Mouse (Mus musculus): ENCODE data around the gene Crabp2.
A peak's percentile ranks its signal among the peaks of the same experiment; 100 is the strongest.

Crabp2 gene

DNA sequence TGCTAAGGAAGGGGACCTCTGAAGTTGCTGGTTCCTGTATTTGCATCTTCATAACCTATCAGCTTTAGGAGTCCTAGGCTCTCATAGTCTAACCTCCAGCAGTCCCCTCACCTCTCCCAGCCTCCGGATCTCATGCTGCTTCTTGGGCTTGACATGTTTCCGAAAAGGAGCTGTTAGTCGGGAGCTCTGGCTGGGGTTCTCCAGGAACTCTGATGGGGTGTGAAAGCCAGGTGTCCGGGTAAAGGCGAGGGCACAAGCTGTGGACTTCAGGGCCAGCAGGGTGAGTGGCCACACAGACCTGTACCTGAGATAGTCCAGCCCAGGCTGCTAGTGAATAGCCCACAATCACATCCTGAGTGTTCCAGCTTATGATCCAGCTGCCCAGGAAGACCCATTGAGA is 21.0 kb upstream of the Crabp2 start:
- DNase-seq (ENCODE audit: low spot score in 2 of 2) = no peak

DNA sequence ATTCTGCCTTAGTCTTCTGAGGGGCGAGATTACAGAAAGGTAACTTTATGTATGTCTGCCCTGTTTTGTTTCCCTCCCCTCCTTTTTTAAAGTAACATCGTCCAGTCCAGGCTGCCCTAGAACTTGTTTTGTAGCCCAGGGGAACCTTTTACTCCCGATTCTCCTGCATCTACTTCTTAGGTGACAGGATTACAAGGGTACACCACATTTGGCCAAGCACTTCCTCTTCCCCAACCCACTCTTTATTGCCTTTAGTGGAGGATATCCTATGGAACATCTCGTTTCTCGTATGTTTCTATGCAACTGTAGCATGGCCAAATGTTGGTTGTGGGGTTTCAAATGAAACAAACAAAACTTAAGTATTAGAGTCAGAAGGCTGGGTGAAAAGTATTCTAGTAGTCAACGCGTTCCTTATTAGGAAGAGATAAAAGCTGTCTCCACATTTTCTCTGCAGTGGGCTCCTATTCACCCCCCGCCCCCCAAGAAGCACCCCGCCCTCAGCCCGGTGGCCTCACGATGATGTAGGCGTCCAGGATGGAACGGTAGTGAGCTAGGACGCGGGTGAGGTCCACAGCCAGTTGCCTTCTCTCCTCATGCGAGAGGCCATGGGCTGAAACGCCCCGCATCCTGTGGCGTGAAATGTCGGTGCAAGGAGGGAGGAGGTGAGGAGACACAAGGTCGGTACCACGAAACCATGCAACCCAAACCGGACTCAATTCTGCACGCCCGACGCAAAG is 19.0 kb upstream of the Crabp2 start:
- no peak for DNase-seq (ENCODE audit: low spot score in 2 of 2)

DNA sequence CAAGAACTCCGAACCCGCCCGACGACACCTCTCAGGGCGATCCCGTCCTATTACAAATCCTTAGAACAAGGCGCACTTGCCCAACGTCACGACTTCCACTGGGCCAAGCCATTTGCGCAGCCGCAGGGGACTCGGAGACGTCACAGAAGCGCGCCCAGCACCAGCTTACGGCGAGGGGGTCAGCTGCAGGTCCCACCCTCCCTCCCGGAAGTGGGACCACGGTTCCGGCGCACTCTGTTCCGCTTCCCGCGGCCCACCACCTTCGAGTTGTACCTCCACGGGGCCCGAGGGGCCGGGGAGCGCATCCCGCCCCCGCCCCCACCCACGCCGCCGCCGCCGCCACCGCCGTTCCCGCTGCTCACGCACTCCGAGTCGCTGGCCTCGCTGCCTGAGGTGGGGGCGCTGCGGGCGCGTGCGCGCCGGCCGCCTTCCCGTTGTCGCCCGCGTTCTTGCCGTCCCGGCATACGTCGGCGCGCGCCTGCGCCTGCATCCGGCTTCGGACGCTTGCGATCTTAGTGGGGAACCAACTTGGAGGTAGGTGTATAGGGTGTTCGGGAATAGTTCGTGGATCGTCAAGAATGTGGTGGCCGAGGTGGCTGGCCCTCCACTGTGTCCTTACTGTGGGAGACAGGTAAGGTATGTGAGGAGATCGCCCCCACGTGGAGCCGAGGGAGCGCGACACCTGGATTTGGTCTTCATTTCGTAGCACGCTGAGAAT is 18.2 kb upstream of the Crabp2 start, which contains the start of the genes Isg20l2 and Rrnad1:
Isg20l2 (plus strand) TSS at position 237 of the 718 bp plus-strand sequence.
Rrnad1 (minus strand) TSS at position 640 of the 718 bp plus-strand sequence.
- DNase-seq (ENCODE audit: low spot score in 2 of 2) = peak; percentile 95 to 96

DNA sequence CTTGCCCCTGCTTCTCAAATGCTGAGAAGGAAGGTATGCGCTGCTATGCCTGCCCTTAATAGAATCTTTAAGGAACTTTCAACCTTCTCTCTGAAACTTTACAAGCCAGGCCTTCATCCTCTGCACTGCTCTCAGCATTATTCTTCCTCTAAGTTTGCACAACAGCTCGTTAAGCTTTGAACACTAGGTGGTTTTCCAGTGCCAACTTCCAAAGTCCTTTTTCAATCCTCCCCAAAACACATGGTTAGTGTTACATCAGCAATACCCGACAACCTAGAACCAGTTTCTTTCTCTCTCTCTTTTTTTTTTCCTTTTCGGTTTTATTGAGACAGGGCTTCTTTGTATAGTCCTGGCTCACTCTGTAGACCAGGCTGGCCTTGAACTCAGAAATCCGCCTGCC is 14.4 kb upstream of the Crabp2 start:
- no peak for DNase-seq (ENCODE audit: low spot score in 2 of 2)

DNA sequence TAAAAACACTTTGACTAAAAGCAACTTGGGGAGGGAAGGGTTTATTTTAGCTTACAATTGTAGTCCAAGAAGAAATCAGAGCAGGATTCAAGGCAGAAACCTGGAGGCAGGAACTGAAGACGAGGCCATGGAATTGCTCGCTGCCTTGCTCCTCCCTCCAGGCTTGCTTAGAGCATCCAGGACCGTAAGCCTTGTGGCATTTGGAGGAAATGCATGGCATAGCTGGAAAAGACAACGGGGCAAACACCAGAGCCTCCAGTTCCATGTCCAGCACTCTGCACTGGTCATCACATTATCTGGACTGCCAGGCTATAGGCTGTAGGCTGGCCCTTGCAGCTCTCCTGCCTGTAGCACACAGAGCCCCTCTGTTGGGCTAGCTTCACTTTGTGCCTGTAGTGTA is 14.0 kb upstream of the Crabp2 start:
- DNase-seq (ENCODE audit: low spot score in 2 of 2) = no peak

DNA sequence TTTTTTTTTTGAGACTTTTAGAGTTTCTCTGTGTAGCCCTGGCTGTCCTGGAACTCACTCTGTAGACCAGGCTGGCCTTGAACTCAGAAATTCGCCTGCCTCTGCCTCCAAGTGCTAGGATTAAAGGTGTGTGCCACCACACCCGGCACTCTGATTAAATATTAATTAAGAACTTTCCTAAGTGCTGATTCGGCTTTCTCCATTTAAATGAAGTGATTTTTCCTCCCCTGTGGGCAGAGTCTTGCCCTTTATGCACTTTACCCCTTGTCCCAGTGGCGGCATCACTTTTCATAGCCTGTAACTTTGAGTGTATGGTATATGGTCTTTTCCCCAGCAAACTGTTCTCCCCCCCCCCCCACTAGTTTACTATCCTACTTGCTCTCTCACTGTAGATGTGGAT is 13.3 kb upstream of the Crabp2 start:
- DNase-seq (ENCODE audit: low spot score in 2 of 2) = no peak

DNA sequence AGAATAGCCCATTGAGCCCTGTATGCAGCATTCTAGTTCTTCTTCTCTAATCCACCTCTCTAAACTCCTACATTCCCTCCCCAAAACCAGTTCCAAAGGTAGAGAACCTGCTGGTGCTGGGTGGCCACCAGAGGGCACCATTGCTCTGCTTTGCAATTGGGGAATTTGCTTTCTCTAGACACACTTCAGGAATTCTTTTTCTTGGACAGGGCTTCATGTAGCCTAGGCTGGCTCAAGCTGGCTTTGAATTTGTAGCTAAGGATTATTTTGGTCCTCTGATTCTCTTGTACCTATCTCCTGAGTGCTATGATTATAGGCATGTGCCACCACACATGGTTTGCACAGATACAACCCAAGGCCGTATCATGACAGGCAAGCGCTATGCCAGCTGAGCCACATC is 12.7 kb upstream of the Crabp2 start:
- peak; percentile 74 to 85 for DNase-seq (ENCODE audit: low spot score in 2 of 2)

DNA sequence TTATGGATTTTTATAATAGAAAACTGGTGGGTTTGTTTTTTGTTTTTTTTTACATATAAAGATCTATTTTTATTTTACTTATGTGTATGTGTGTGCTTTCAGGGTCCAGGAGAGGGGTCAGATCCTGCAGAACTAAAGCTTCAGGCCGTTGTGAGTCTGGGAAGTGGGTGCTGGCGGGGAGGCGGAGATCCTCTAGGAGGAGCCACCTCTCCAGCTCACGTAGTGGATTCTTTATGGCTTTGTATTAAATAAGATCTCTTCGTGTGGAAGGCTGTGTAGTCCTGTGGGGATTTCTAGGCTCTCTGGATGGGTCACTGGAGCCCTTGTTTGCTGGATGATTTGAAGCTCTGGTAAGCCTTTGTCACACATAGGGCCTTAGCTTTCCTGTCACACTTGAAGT is 7.9 kb upstream of the Crabp2 start:
- DNase-seq (ENCODE audit: low spot score in 2 of 2) = no peak

DNA sequence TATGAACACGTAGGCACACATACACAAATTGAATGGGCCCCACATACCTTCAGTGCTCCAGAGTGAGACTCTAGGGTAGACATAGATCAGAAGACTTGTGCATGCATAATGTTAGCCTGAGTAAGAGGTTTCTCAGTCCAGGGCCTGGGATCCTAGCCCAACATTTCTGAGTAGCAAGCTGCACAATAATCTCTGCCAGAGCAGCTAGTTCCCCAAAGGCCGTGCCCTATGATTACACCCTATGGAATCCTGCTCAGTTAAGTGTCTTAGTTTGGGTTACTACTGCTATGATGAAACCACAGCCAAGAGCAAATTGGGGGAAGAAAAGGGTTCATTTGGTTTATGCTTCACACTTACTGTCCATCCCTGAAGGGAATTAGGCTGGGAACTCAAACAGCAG is 6.0 kb upstream of the Crabp2 start:
- no peak for DNase-seq (ENCODE audit: low spot score in 2 of 2)

DNA sequence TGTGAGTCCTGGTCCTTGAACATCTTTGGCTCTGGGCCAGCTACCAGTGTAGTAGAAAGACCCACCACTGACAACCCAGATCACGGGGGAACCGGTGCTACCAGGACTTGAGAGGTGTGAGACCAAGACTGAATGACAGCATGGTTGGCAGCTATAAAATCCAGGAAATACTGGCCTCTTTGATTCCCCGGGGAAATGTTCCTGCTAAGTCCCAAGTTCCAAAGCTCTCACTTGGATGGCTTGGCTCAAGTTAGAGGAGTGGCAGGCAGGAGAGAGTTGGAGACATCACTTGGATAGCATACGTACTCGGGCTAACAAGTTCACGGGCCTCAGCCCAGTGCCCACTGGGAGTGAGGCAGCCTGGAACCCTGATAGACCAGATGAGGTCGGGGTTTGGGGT is 4.9 kb upstream of the Crabp2 start:
- DNase-seq (ENCODE audit: low spot score in 2 of 2) = no peak

DNA sequence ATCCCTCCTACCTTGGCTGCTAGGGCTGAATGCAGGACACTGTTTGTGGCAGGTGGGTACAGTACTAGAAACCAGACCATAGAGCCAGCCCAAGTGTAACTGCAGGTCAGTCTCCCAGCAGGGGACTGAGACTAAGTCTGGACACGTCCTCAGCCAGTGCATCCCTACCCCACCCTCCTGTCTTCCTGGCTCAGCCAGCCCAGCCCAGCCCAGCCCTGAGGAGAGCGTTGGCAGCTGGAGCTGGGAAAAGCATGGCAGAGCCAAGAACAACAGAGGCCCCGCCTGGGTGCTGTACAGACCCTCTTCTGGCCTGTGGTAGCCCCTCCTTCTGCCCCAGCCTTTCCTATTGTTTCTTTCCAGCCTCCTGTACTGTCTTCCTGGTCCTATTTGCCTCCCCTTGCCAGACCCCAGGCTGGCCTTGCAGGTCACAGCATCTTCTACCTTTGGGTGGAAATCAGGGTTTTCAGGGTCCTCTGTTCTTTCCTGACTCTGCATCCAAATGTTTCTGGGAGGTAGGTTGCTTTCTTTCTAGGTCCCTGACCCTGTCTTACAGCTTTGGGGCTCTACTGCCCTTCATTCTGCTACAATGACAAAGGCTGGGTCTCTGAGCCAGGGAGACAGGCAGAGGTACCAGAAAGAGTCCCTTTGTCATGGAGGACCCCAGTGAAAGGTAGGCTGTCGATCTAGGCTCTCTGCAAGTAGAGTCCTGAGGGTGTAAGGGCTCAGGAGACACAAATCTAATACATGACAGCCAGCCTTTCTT is 3.4 kb upstream of the Crabp2 start:
- no peak for DNase-seq (ENCODE audit: low spot score in 2 of 2)

DNA sequence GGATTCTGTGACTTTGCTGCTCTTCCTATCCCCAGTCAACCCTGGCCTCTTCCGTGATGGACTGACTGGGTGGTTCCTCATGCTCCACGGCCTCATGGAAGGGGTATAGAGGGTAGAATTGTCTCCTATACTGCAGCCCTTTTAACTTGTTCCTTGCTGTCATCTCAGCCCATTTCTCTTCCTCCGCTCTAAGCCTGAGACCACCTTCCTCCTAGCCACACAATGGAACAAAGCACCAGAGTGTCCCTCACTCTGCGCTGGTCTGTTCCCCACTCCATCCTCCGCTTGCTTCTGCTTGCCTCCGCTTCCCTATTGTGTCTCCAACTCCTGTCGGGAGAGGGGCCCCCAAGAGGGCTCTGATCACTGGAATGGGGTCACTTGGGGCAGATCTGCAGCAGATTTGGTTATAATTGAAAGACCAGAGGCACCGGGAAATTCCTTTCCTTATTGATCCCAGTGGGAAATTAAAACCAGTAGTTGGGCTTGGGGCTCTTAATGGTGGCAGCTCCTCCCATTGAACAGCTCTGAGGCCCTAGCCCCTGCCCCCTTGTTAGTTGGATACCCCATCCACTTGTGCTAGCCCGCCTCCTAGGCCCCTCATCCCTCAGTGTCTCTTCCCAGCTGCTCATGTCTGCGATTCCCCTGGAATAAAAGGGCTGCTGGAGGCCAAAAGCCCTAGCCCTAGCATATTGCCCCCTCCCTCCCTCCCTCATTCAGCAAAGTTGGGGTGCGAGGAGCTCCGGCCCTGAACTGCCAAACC is 2.5 kb upstream of the Crabp2 start:
- DNase-seq (ENCODE audit: low spot score in 2 of 2) = no peak

DNA sequence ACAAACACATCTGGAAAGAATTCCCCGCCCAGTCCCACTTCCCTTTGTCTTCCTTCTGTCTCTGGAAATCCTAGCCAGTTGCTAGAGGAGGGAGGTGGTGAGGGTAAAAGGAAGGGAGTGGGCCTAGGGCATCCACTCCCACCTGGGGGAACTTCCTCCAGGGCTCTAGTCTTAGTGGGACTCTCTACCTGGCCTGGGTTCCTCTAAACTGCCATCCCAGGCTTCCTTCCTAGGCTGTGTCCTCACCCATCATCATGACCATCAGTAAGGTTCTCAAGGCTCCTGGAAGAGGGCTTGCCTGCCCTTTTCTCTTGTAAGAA is 2.0 kb upstream of the Crabp2 start:
- DNase-seq (ENCODE audit: low spot score in 2 of 2) = no peak

DNA sequence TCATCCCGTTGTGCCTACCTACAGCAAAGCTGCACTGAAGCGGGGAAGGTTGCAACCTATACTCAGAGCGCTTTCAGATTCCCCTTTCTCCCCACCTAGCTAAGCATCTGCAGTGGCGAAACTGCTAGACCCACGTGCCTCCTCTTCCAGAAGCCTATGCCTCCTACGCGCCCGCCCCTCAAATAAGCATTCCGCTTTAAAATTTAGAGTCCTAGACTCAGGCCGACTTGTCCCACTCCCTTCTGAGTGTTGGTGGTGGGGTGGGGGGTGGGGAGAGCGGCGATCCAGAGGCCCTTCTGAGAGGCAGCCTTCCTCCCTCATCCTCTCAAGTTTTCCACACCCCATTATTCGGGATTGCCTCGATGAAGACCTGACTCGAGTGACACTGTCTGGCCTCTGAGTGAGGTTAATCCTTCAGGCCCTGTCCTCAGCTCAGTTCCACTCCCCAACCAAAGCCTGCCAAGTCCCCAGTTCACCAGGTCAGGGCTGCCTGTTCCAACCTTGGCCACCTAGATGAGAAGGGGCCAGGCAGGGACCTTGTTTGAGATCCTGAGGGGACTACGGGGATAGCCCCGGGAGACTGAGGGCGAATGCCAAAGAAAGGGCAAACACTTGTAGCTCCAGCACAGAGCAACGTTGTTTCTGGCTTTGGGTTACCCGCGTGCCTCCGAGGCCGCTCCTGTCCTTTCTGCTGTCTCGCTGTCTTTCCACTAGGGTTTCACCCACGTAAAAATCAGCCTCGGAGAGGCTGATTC is 1.2 kb upstream of the Crabp2 start:
- no peak for DNase-seq (ENCODE audit: low spot score in 2 of 2)

DNA sequence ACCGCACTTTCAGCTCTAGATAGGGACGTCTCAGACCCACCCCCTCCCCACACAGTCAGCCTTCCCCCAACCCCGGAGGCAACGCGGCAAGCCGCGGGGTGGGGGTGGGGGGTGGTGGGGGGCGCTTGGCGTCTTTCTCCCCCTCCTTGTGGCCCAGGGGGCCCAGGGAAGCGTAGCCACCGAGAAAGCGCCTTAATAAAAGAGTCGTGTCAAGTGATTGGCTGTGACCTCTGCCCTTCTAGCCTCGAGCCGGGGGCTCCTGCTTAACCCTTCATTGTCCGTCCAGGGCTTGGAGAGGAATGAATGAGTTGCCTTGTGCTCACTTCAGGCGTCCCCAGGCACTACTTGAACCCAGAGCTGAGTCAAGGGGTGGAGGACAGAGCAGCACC is 661 bp upstream of the Crabp2 start:
- DNase-seq (ENCODE audit: low spot score in 2 of 2) = no peak

DNA sequence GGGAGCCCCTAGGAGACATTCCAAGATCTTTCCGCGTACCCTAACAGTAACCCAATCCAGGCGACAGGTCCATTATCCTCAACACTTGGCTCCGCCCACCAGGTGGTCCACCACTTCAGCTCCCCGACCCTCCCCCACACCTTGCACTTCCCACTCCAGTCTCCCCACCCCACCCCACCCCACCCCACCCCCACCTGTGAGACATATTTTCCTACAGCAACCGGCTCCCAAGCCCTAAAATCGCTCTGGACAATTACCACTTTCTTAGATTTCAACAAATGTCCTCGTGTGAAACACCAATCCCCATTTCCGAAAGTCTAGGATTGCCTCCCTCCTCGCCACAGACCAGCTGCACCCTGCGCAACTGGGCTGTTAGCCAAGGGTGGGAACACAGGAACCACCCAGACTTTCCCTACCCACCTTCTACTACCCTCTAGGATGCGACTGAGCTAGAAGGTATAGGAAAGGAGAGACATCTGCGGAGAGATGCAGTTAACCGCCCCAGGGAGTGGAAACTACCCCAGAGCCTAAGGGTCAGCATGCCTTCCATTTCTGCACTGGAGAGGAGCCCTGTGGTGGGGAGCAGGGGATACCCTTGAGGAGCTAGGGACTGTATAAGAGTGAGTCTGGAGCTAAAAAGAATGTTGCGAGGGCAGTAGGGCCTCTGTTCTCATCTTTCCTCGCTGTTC is 944 bp downstream of the Crabp2 start:
- no peak for DNase-seq (ENCODE audit: low spot score in 2 of 2)

DNA sequence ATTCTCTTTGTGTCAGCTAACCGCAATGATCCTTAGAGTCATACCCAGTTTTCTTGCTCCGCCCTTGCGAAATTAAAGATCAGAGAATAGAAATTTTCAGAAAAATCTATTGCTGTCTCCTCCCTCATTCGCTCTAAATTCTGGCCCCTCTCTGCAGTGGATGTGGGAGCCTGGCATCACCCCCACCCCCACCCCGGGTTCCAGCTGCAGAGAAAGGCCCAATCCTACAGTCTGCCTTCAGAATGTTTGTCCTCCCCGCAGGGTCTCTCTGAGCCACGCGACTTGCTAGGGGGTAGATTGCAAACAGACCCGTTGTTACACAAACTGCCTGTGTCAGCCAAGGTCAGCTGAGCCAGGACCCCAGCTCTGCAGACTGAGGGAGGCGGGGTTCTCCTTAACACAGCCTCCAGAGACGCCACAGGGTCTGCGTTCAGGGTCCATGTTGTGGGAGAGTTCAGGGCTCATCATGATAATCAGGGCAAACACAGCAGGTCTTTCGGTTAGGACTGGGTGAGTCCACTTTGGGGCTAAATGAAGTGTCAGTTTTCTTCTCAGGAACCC is 1.6 kb downstream of the Crabp2 start:
- DNase-seq (ENCODE audit: low spot score in 2 of 2) = no peak

DNA sequence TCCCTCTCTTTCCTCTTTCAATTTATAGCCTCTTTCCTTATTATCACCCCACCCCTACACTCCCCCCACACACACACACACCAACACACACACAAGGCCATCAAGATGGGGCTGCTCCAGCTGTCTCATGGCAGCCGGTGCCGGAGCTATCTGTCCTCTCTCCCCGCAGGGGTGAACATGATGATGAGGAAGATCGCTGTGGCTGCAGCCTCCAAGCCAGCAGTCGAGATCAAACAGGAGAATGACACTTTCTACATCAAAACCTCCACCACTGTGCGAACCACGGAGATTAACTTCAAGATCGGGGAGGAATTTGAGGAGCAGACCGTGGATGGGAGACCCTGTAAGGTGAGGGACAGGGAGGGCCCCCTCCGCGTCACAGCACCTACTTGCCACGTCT is 3.5 kb downstream of the Crabp2 start:
- DNase-seq (ENCODE audit: low spot score in 2 of 2) = no peak

DNA sequence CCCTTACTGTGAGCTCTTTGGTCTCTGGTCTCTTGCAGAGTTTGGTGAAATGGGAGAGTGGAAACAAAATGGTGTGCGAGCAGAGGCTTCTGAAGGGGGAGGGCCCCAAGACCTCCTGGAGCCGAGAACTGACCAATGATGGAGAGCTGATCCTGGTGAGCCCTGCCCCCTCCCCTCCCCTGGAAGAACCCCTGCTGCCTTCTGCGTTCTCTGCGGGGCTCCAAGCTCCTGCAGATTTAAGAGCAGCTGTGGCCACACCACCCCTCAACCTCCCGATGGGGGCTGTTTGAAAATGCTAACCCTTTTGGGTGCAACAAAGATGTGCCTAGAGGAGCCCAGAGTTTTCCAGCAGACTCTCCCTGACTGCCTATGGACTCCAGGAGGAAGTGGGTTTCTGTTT is 4.0 kb downstream of the Crabp2 start:
- DNase-seq (ENCODE audit: low spot score in 2 of 2) = no peak

DNA sequence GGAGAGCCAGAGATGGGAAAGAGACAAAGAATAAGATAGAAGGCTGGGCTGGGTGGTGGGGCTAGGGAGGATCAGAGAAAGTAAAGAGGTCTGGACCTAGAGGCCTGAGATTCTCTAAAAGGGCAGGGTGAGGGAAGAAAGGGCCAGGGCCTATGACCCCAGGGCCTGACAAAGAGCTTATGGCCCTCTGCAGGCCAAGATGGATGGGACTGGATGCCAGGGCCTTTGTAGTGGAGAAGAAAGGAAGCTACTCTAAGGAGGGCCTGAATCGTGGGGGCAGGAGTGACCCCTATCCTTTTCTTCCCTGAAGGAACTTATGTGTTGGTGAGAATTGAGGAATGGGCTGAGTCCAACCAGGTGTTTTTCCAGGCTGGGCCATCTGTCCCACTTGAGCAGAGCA is 9.6 kb downstream of the Crabp2 start:
- no peak for DNase-seq (ENCODE audit: low spot score in 2 of 2)
